Mouse (Mus musculus) thymus, adult 2 months (tissue): Measurements from ENCODE around the gene Oxct2b.

Experiments
- CTCF ChIP-seq: fragments of 200-500 bp; IDR thresholded peaks from 2 replicates; pipeline ENCODE4 v1.5.1; 2012; ENCODE audit warnings: mild to moderate bottlenecking, control low read depth, low read length, moderate library complexity, borderline replicate concordance; ENCODE audit not compliant: control insufficient read depth, poor library complexity, insufficient read depth; ENCODE audit errors: extremely low read depth
- POLR2A ChIP-seq: fragments of 200-500 bp; IDR thresholded peaks from 2 replicates; pipeline ENCODE4 v1.6.1; 2012; ENCODE audit warnings: mild to moderate bottlenecking, low read length, control low read depth, moderate library complexity; ENCODE audit not compliant: control insufficient read depth, poor library complexity, insufficient read depth; ENCODE audit errors: extremely low read depth

DNA sequence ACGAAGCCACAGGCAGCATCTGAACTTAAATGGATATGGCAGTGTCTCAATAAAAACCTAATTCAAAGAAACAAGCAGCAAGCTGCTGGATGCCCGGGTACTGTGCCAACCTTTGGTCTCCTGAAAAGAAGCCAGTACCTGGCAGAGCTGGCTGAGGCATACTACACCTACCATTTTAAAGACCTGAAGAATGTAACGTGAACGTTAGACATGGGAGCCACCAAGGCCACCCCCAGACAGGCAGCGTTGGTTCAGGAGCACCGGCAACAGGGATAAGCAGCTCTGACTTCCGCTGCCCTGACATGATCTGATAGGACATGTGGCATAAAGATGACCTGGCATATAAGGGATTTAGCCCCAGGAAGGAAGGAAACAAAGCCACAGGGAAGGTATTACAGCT, 10.6 kb downstream of the Oxct2b start:
- TF ChIP-seq CTCF, result no peak
- no peak for TF ChIP-seq POLR2A
